Mouse (Mus musculus) spleen, adult 2 months (tissue): ENCODE results near the gene Sema4d.

ENCODE experiments used
- CTCF ChIP-seq: fragments of 200-500 bp; IDR thresholded peaks from 2 replicates; pipeline ENCODE4 v1.5.1; 2011; ENCODE audit warnings: mild to moderate bottlenecking, inconsistent platforms; ENCODE audit not compliant: insufficient read depth, insufficient read length, insufficient replicate concordance; ENCODE audit errors: extremely low read depth
- POLR2A ChIP-seq: fragments of 200-500 bp; IDR thresholded peaks from 2 replicates; pipeline ENCODE4 v1.6.1; 2011; ENCODE audit warnings: low read depth, low read length, inconsistent platforms

- TF ChIP-seq POLR2A (no peak), CTCF (no peak)
These were observed 97.1 kb downstream of the Sema4d start for GRCm38 (mm10) chr13:51696481-51696880.
